Mouse (Mus musculus) intestine, embryonic 14.5 days (tissue): ENCODE data around the gene Ino80d. TPM values are rescaled to one million over a fixed set of nuclear protein-coding genes. Genes with fewer than 3 reads are reported as not detected.

Experiments
- ATAC-seq: fragments of 200-750 bp; cut with Nextera tagmentation; replicated peaks from 2 replicates; pipeline ENCODE4 v1.8.0; 2017; ENCODE audit warnings: low read depth, moderate number of reproducible peaks, moderate TSS enrichment, moderate library complexity; ENCODE audit not compliant: low FRiP score, low TSS enrichment
- DNase-seq: peaks from one replicate; pipeline ENCODE4 v3.0.0-alpha.2; 2018; ENCODE audit warnings: low spot score
- H3K27ac ChIP-seq: fragments of 300-500 bp; sonication (generic); 2 replicates; pipeline ENCODE4 v1.5.1; 2014; ENCODE audit warnings: low read depth, mild to moderate bottlenecking, control low read depth
- H3K27me3 ChIP-seq: fragments of 300-500 bp; sonication (generic); replicated peaks from 2 replicates; pipeline ENCODE4 v1.6.1; 2014; ENCODE audit warnings: low read length, control low read depth; ENCODE audit not compliant: control insufficient read depth, insufficient read depth
- H3K36me3 ChIP-seq: fragments of 300-500 bp; sonication (generic); 2 replicates; pipeline ENCODE4 v1.6.1; 2014; ENCODE audit warnings: low read length, control low read depth; ENCODE audit not compliant: control insufficient read depth, insufficient read depth
- H3K4me1 ChIP-seq: fragments of 300-500 bp; sonication (generic); replicated peaks from 2 replicates; pipeline ENCODE4 v1.6.1; 2014; ENCODE audit warnings: low read length, control low read depth, mixed read lengths; ENCODE audit not compliant: control insufficient read depth, insufficient read depth
- H3K4me2 ChIP-seq: fragments of 300-500 bp; sonication (generic); 2 replicates; pipeline ENCODE4 v1.6.1; 2014; ENCODE audit warnings: low read length
- H3K4me3 ChIP-seq: fragments of 300-500 bp; sonication (generic); 2 replicates; pipeline ENCODE4 v1.5.1; 2014; ENCODE audit warnings: low read depth, low read length, control low read depth, mixed read lengths
- H3K9ac ChIP-seq: fragments of 300-500 bp; sonication (generic); 2 replicates; pipeline ENCODE4 v1.6.1; 2014; ENCODE audit warnings: mild to moderate bottlenecking, low read length
- H3K9me3 ChIP-seq: fragments of 300-500 bp; sonication (generic); 2 replicates; pipeline ENCODE4 v1.6.1; 2016; ENCODE audit warnings: low read length, control low read depth; ENCODE audit not compliant: control insufficient read depth
- WGBS: fragments of 180-500 bp; shearing (Covaris S2); extraction: QIAGEN DNeasy Blood & Tissue Kit; methylation state at CpG from one replicate; pipeline ENCODE4 v1.1.7; 2014; 5-methylcytosine and 5-hydroxymethylcytosine counted together
- polyA plus RNA-seq: library from polyadenylated mRNA; unstranded; fragments of >200 nt; fragmentation: Nextera tagmentation; extraction: Ambion mirVana; gene quantifications from 2 replicates; pipeline ENCODE4 v1.2.1, GENCODE M21; 2014

The Ino80d gene
- polyA plus RNA-seq, 1 experiment from 2014 or later = 16.1 TPM

GRCm38 (mm10) chr1:63057318-63057717, 57.1 kb downstream of the Ino80d start:
- ATAC-seq (no peak), DNase-seq (no peak)
- no peak overlapping the region for H3K4me2 ChIP-seq
- peaks cover 59% of the 10 kb centered on the region for H3K36me3 ChIP-seq
- no peak overlapping the region for H3K9ac ChIP-seq
- no peaks in the 10 kb centered on the region for H3K4me1 ChIP-seq
- H3K27me3 ChIP-seq = no peaks in the 10 kb centered on the region
- no peak overlapping the region for H3K27ac ChIP-seq
- H3K4me3 ChIP-seq = no peak overlapping the region
- 92% methylated on average over 3 of the region's 3 CpGs for WGBS
- no peaks in the 10 kb centered on the region for H3K9me3 ChIP-seq

GRCm38 (mm10) chr1:63055386-63055785, 59.1 kb downstream of the Ino80d start:
- ATAC-seq (no peak), DNase-seq (no peak)
- Histone ChIP-seq H3K27ac (no peak overlapping the region), H3K4me3 (no peak overlapping the region), H3K36me3 (peaks cover 42% of the 10 kb centered on the region), H3K27me3 (no peaks in the 10 kb centered on the region), H3K4me2 (no peak overlapping the region), H3K9me3 (no peaks in the 10 kb centered on the region), H3K9ac (no peak overlapping the region), H3K4me1 (no peaks in the 10 kb centered on the region)
- 82% methylated on average over 3 of the region's 3 CpGs for WGBS

GRCm38 (mm10) chr1:63050866-63051265, 63.6 kb downstream of the Ino80d start:
- H3K9ac ChIP-seq = no peak overlapping the region
- WGBS = 80% methylated on average over 8 of the region's 8 CpGs
- H3K36me3 ChIP-seq = peaks cover 16% of the 10 kb centered on the region; the same call in 1 of the 2 replicates
- no peak overlapping the region for H3K4me2 ChIP-seq
- H3K9me3 ChIP-seq = no peaks in the 10 kb centered on the region
- no peak overlapping the region for H3K27ac ChIP-seq
- no peaks in the 10 kb centered on the region for H3K4me1 ChIP-seq
- no peak for ATAC-seq
- no peak overlapping the region for H3K4me3 ChIP-seq
- no peaks in the 10 kb centered on the region for H3K27me3 ChIP-seq
- DNase-seq = no peak

GRCm38 (mm10) chr1:63049977-63050376, 64.5 kb downstream of the Ino80d start:
- no peaks in the 10 kb centered on the region for H3K27me3 ChIP-seq
- H3K4me1 ChIP-seq = no peaks in the 10 kb centered on the region
- H3K9me3 ChIP-seq = no peaks in the 10 kb centered on the region
- H3K4me2 ChIP-seq = no peak overlapping the region
- peaks cover 16% of the 10 kb centered on the region; the same call in 1 of the 2 replicates for H3K36me3 ChIP-seq
- DNase-seq (no peak), ATAC-seq (no peak)
- H3K4me3 ChIP-seq = no peak overlapping the region
- 92% methylated on average over 3 of the region's 3 CpGs for WGBS
- H3K27ac ChIP-seq = no peak overlapping the region
- no peak overlapping the region for H3K9ac ChIP-seq

- H3K4me1 ChIP-seq = no peaks in the 10 kb centered on the region
- no peaks in the 10 kb centered on the region for H3K27me3 ChIP-seq
- H3K9ac ChIP-seq = no peak overlapping the region
- no peak overlapping the region for H3K27ac ChIP-seq
- H3K9me3 ChIP-seq = no peaks in the 10 kb centered on the region
- 88% methylated on average over 6 of the region's 6 CpGs for WGBS
- DNase-seq = no peak
- peaks cover 16% of the 10 kb centered on the region; the same call in 1 of the 2 replicates for H3K36me3 ChIP-seq
- no peak overlapping the region for H3K4me3 ChIP-seq
- no peak overlapping the region for H3K4me2 ChIP-seq
- ATAC-seq = no peak
These were observed 66.5 kb downstream of the Ino80d start for GRCm38 (mm10) chr1:63047983-63048382.

GRCm38 (mm10) chr1:63032929-63033328, 81.5 kb downstream of the Ino80d start:
- Histone ChIP-seq H3K9me3 (no peaks in the 10 kb centered on the region), H3K36me3 (no peaks in the 10 kb centered on the region), H3K4me1 (no peaks in the 10 kb centered on the region), H3K27me3 (no peaks in the 10 kb centered on the region), H3K9ac (no peak overlapping the region), H3K4me2 (no peak overlapping the region), H3K4me3 (no peak overlapping the region), H3K27ac (no peak overlapping the region)
- 61% methylated on average over 3 of the region's 3 CpGs for WGBS
- ATAC-seq (no peak), DNase-seq (no peak)

- H3K4me2 ChIP-seq = no peak overlapping the region
- H3K4me1 ChIP-seq = no peaks in the 10 kb centered on the region
- ATAC-seq (no peak), DNase-seq (no peak)
- no peak overlapping the region for H3K9ac ChIP-seq
- no peaks in the 10 kb centered on the region for H3K9me3 ChIP-seq
- H3K4me3 ChIP-seq = no peak overlapping the region
- H3K36me3 ChIP-seq = no peaks in the 10 kb centered on the region
- no peaks in the 10 kb centered on the region for H3K27me3 ChIP-seq
- 53% methylated on average over 2 of the region's 2 CpGs for WGBS
- H3K27ac ChIP-seq = no peak overlapping the region
These were observed 94.6 kb downstream of the Ino80d start for GRCm38 (mm10) chr1:63019916-63020315.

GRCm38 (mm10) chr1:63005013-63005646, 109.3 kb downstream of the Ino80d start:
- H3K27ac ChIP-seq = peak overlapping the region; percentile 64
- H3K4me3 ChIP-seq = no peak overlapping the region
- H3K36me3 ChIP-seq = no peaks in the 10 kb centered on the region
- 43% methylated on average over 12 of the region's 12 CpGs for WGBS
- H3K9me3 ChIP-seq = no peaks in the 10 kb centered on the region
- H3K9ac ChIP-seq = no peak overlapping the region
- DNase-seq (peak; percentile 63), ATAC-seq (peak; percentile 97)
- no peaks in the 10 kb centered on the region for H3K27me3 ChIP-seq
- H3K4me2 ChIP-seq = 0 out of 2 replicates have a peak overlapping the region, but pooled peaks have one; percentile 9
- H3K4me1 ChIP-seq = no peaks in the 10 kb centered on the region

- no peaks in the 10 kb centered on the region for H3K36me3 ChIP-seq
- ATAC-seq = no peak
- H3K9ac ChIP-seq = no peak overlapping the region
- H3K9me3 ChIP-seq = no peaks in the 10 kb centered on the region
- H3K27me3 ChIP-seq = no peaks in the 10 kb centered on the region
- no peaks in the 10 kb centered on the region for H3K4me1 ChIP-seq
- H3K27ac ChIP-seq = no peak overlapping the region
- DNase-seq = no peak
- no peak overlapping the region for H3K4me3 ChIP-seq
- no peak overlapping the region for H3K4me2 ChIP-seq
- WGBS = 65% methylated on average over 3 of the region's 3 CpGs
These were observed 112.6 kb downstream of the Ino80d start for GRCm38 (mm10) chr1:63001874-63002273.
